Mouse (Mus musculus) liver, embryonic 14.5 days (tissue): Measurements from ENCODE around the gene Myo10.

Experiments
- CTCF ChIP-seq: IDR thresholded peaks from 2 replicates; pipeline ENCODE4 v1.5.1; 2016; ENCODE audit warnings: antibody characterized with exemption, low read depth, control low read depth
- EP300 ChIP-seq: IDR thresholded peaks from 2 replicates; pipeline ENCODE4 v1.6.1; 2016; ENCODE audit warnings: antibody characterized with exemption, low read depth

DNA sequence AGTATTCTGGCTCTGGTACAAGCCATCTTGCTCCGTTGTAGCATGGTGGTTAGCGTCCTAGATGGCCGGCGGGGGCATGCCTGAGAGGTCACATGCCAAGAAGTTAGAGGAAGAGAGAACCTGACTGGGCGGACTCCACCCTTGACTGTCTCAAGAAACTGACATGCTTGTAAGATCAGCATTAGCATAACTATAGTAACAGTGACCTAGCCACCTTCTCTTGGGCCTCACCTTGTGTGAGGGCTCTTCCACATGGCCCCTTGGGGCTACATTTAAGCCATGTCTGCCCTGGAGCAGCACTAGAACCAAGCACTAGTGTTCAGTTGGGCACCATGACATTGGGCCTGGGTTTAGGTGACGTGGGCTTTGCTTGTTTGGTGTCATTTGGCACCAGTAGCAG, 102.2 kb downstream of the Myo10 start:
- TF ChIP-seq CTCF (no peak), EP300 (no peak)
